Mouse (Mus musculus) heart, embryonic 11.5 days (tissue): ENCODE results near the gene Syt14. TPM values are rescaled to one million over a fixed set of nuclear protein-coding genes. Genes with fewer than 3 reads are reported as not detected.

Experiments used
- ATAC-seq: fragments of 200-750 bp; cut with Nextera tagmentation; replicated peaks from 2 replicates; pipeline ENCODE4 v1.8.0; 2017; ENCODE audit warnings: moderate library complexity; ENCODE audit not compliant: insufficient number of reproducible peaks, low FRiP score, low TSS enrichment
- H3K27ac ChIP-seq: fragments of 300-500 bp; sonication (generic); 2 replicates; pipeline ENCODE4 v1.5.1; 2014; ENCODE audit warnings: mild to moderate bottlenecking, low read depth, low read length
- H3K27me3 ChIP-seq: fragments of 300-500 bp; sonication (generic); 2 replicates; pipeline ENCODE4 v1.6.1; 2014; ENCODE audit warnings: mild to moderate bottlenecking, low read length, mixed read lengths; ENCODE audit not compliant: control insufficient read depth, insufficient read depth
- H3K36me3 ChIP-seq: fragments of 300-500 bp; sonication (generic); 2 replicates; pipeline ENCODE4 v1.6.1; 2014; ENCODE audit warnings: mild to moderate bottlenecking, low read length, moderate library complexity, mixed read lengths; ENCODE audit not compliant: control insufficient read depth, insufficient read depth
- H3K4me1 ChIP-seq: fragments of 300-500 bp; sonication (generic); 2 replicates; pipeline ENCODE4 v1.6.1; 2014; ENCODE audit warnings: low read length; ENCODE audit not compliant: control insufficient read depth, insufficient read depth
- H3K4me2 ChIP-seq: fragments of 300-500 bp; sonication (generic); 2 replicates; pipeline ENCODE4 v1.6.1; 2014; ENCODE audit warnings: mild to moderate bottlenecking, moderate library complexity
- H3K4me3 ChIP-seq: fragments of 300-500 bp; sonication (generic); 2 replicates; pipeline ENCODE4 v1.5.1; 2014; ENCODE audit warnings: low read depth, low read length
- H3K9ac ChIP-seq: fragments of 300-500 bp; sonication (generic); 2 replicates; pipeline ENCODE4 v1.6.1; 2014; ENCODE audit warnings: mild to moderate bottlenecking, low read depth, low read length, moderate library complexity
- H3K9me3 ChIP-seq: fragments of 300-500 bp; sonication (generic); replicated peaks from 2 replicates; pipeline ENCODE4 v1.6.1; 2016; ENCODE audit warnings: low read length; ENCODE audit not compliant: control insufficient read depth
- WGBS: fragments of 180-500 bp; shearing (Covaris S2); extraction: QIAGEN DNeasy Blood & Tissue Kit; methylation state at CpG from one replicate; pipeline ENCODE4 v1.1.7; 2014; ENCODE audit not compliant: insufficient replicate concordance; 5-methylcytosine and 5-hydroxymethylcytosine counted together
- polyA plus RNA-seq: library from polyadenylated mRNA; unstranded; fragments of >200 nt; fragmentation: Nextera tagmentation; extraction: Ambion mirVana; gene quantifications from 2 replicates; pipeline ENCODE4 v1.2.1, GENCODE M21; 2014

Syt14 gene
- polyA plus RNA-seq = 2.3 and 2.4 TPM in 2 replicates

GRCm38 (mm10) chr1:193035371-193036238 is at the start of gene Syt14:
Gene Syt14, minus strand, starts transcription at chr1:193035775.
- Histone ChIP-seq H3K36me3 (no peaks in the 10 kb centered on the region), H3K27ac (peak within 1 kb of the TSS; percentile 35; the same call in 1 of the 2 replicates)
- peak; percentile 98 for ATAC-seq

GRCm38 (mm10) chr1:193084016-193084415 is 48.4 kb upstream of the Syt14 start:
- no peaks in the 10 kb centered on the region for H3K4me1 ChIP-seq
- no peaks in the 10 kb centered on the region for H3K36me3 ChIP-seq
- H3K27me3 ChIP-seq = no peaks in the 10 kb centered on the region; the same call in 1 of the 2 replicates
- H3K27ac ChIP-seq = no peak overlapping the region
- H3K9ac ChIP-seq = no peak overlapping the region
- H3K9me3 ChIP-seq = no peaks in the 10 kb centered on the region
- H3K4me2 ChIP-seq = no peak overlapping the region
- 83% methylated on average over 1 of the region's 1 CpGs for WGBS
- H3K4me3 ChIP-seq = no peak overlapping the region
- no peak for ATAC-seq

More at GRCm38 (mm10) chr1:193035371-193036238, at the start of gene Syt14:
- H3K4me2 ChIP-seq = peak within 1 kb of the TSS; percentile 92
- H3K27me3 ChIP-seq = no peaks in the 10 kb centered on the region
- under 1% methylated on average over 65 of the region's 67 CpGs for whole genome bisulfite sequencing
- peaks cover 5% of the 10 kb centered on the region for H3K4me1 ChIP-seq
- H3K9ac ChIP-seq = peak within 1 kb of the TSS; percentile 71
- no peaks in the 10 kb centered on the region for H3K9me3 ChIP-seq
- peak within 1 kb of the TSS; percentile 77 for H3K4me3 ChIP-seq

GRCm38 (mm10) chr1:193083051-193083450 is 47.5 kb upstream of the Syt14 start:
- H3K4me3 ChIP-seq = no peak overlapping the region
- no peak for ATAC-seq
- H3K4me2 ChIP-seq = no peak overlapping the region
- H3K9me3 ChIP-seq = no peaks in the 10 kb centered on the region
- 81% methylated on average over 7 of the region's 7 CpGs for WGBS
- H3K27ac ChIP-seq = no peak overlapping the region
- no peak overlapping the region for H3K9ac ChIP-seq
- H3K27me3 ChIP-seq = no peaks in the 10 kb centered on the region; the same call in 1 of the 2 replicates
- no peaks in the 10 kb centered on the region for H3K4me1 ChIP-seq
- H3K36me3 ChIP-seq = no peaks in the 10 kb centered on the region

GRCm38 (mm10) chr1:193082311-193082921 is 46.8 kb upstream of the Syt14 start:
- H3K4me2 ChIP-seq = no peak overlapping the region
- H3K9ac ChIP-seq = no peak overlapping the region
- no peaks in the 10 kb centered on the region for H3K36me3 ChIP-seq
- no peaks in the 10 kb centered on the region for H3K9me3 ChIP-seq
- WGBS = 51% methylated on average over 10 of the region's 10 CpGs
- ATAC-seq = no peak
- no peak overlapping the region for H3K4me3 ChIP-seq
- no peak overlapping the region for H3K27ac ChIP-seq
- no peaks in the 10 kb centered on the region for H3K4me1 ChIP-seq
- H3K27me3 ChIP-seq = no peaks in the 10 kb centered on the region; the same call in 1 of the 2 replicates

GRCm38 (mm10) chr1:193062618-193063017 is 27.0 kb upstream of the Syt14 start:
- 88% methylated on average over 3 of the region's 3 CpGs for WGBS
- no peaks in the 10 kb centered on the region for H3K9me3 ChIP-seq
- H3K4me2 ChIP-seq = no peak overlapping the region
- no peaks in the 10 kb centered on the region for H3K27me3 ChIP-seq
- no peaks in the 10 kb centered on the region for H3K4me1 ChIP-seq
- H3K27ac ChIP-seq = no peak overlapping the region
- H3K9ac ChIP-seq = no peak overlapping the region
- H3K4me3 ChIP-seq = no peak overlapping the region
- no peaks in the 10 kb centered on the region for H3K36me3 ChIP-seq
- no peak for ATAC-seq

- ATAC-seq = no peak
- H3K27ac ChIP-seq = no peak overlapping the region
- H3K9ac ChIP-seq = no peak overlapping the region
- 77% methylated on average over 2 of the region's 2 CpGs for WGBS
- H3K27me3 ChIP-seq = no peaks in the 10 kb centered on the region
- H3K36me3 ChIP-seq = no peaks in the 10 kb centered on the region
- H3K9me3 ChIP-seq = no peaks in the 10 kb centered on the region
- H3K4me2 ChIP-seq = no peak overlapping the region
- no peaks in the 10 kb centered on the region for H3K4me1 ChIP-seq
- H3K4me3 ChIP-seq = no peak overlapping the region
Observed at GRCm38 (mm10) chr1:193060167-193060566, 24.6 kb upstream of the Syt14 start.

- H3K36me3 ChIP-seq = no peaks in the 10 kb centered on the region
- no peak overlapping the region for H3K27ac ChIP-seq
- no peak overlapping the region for H3K4me3 ChIP-seq
- no peaks in the 10 kb centered on the region for H3K4me1 ChIP-seq
- no peak for ATAC-seq
- no peak overlapping the region for H3K4me2 ChIP-seq
- 75% methylated on average over 5 of the region's 5 CpGs for WGBS
- no peak overlapping the region for H3K9ac ChIP-seq
- no peaks in the 10 kb centered on the region for H3K27me3 ChIP-seq
- no peaks in the 10 kb centered on the region for H3K9me3 ChIP-seq
Observed at GRCm38 (mm10) chr1:193059596-193059995, 24.0 kb upstream of the Syt14 start.

- 77% methylated on average over 5 of the region's 5 CpGs for WGBS
- no peaks in the 10 kb centered on the region for H3K27me3 ChIP-seq
- no peaks in the 10 kb centered on the region for H3K36me3 ChIP-seq
- H3K4me2 ChIP-seq = no peak overlapping the region
- H3K4me1 ChIP-seq = no peaks in the 10 kb centered on the region
- no peak for ATAC-seq
- no peak overlapping the region for H3K4me3 ChIP-seq
- no peak overlapping the region for H3K9ac ChIP-seq
- no peak overlapping the region for H3K27ac ChIP-seq
- no peaks in the 10 kb centered on the region for H3K9me3 ChIP-seq
Observed at GRCm38 (mm10) chr1:193054401-193054800, 18.8 kb upstream of the Syt14 start.
